Mouse (Mus musculus) right cerebral cortex, postnatal 25 days (tissue): ENCODE results near the gene Gpr12.
"Not testable (repeated sequence)": the region's sequence is repeated elsewhere in the genome, so short reads cannot be mapped to it uniquely, and the experiment has no call there.

Source experiments
- DNase-seq: peaks from one replicate; pipeline ENCODE4 v3.0.0; 2022

Gpr12 gene

GRCm38 (mm10) chr5:146584478-146585306 lies at the start of gene Gpr12:
TSS of gene Gpr12 (minus strand) at chr5:146585239.
- peak; percentile 62 for DNase-seq

GRCm38 (mm10) chr5:146631602-146632001 lies 46.6 kb upstream of the Gpr12 start:
- DNase-seq = no peak

- no peak for DNase-seq
Observed at GRCm38 (mm10) chr5:146630961-146631360, 45.9 kb upstream of the Gpr12 start.

GRCm38 (mm10) chr5:146629636-146630035 lies 44.6 kb upstream of the Gpr12 start:
- no peak for DNase-seq

GRCm38 (mm10) chr5:146628804-146629203 lies 43.8 kb upstream of the Gpr12 start:
- DNase-seq = no peak

GRCm38 (mm10) chr5:146627901-146628300 lies 42.9 kb upstream of the Gpr12 start:
- DNase-seq = no peak

GRCm38 (mm10) chr5:146625635-146626311 lies 40.7 kb upstream of the Gpr12 start:
- DNase-seq = peak; percentile 65

- DNase-seq = no peak
Observed at GRCm38 (mm10) chr5:146611830-146612229, 26.8 kb upstream of the Gpr12 start.

GRCm38 (mm10) chr5:146611009-146611408 lies 26.0 kb upstream of the Gpr12 start:
- DNase-seq = no peak

- DNase-seq = no peak
Observed at GRCm38 (mm10) chr5:146609646-146610045, 24.6 kb upstream of the Gpr12 start.

GRCm38 (mm10) chr5:146607816-146608215 lies 22.8 kb upstream of the Gpr12 start:
- no peak for DNase-seq

- no peak for DNase-seq
Observed at GRCm38 (mm10) chr5:146606895-146607294, 21.9 kb upstream of the Gpr12 start.

GRCm38 (mm10) chr5:146606221-146606620 lies 21.2 kb upstream of the Gpr12 start:
- no peak for DNase-seq

- no peak for DNase-seq
Observed at GRCm38 (mm10) chr5:146599970-146600369, 14.9 kb upstream of the Gpr12 start.

GRCm38 (mm10) chr5:146599216-146599615 lies 14.2 kb upstream of the Gpr12 start:
- DNase-seq = not testable (repeated sequence)

GRCm38 (mm10) chr5:146598215-146599119 lies 13.4 kb upstream of the Gpr12 start:
- DNase-seq = no peak

GRCm38 (mm10) chr5:146597503-146597874 lies 12.4 kb upstream of the Gpr12 start:
- DNase-seq = no peak

- DNase-seq = no peak
Observed at GRCm38 (mm10) chr5:146596612-146597502, 11.8 kb upstream of the Gpr12 start.

GRCm38 (mm10) chr5:146592580-146592979 lies 7.5 kb upstream of the Gpr12 start:
- no peak for DNase-seq

GRCm38 (mm10) chr5:146591636-146592035 lies 6.6 kb upstream of the Gpr12 start:
- DNase-seq = no peak

- no peak for DNase-seq
Observed at GRCm38 (mm10) chr5:146590987-146591386, 5.9 kb upstream of the Gpr12 start.
